8 mouse cellular contexts compared by ENCODE assay signal in the genomic region with DNA sequence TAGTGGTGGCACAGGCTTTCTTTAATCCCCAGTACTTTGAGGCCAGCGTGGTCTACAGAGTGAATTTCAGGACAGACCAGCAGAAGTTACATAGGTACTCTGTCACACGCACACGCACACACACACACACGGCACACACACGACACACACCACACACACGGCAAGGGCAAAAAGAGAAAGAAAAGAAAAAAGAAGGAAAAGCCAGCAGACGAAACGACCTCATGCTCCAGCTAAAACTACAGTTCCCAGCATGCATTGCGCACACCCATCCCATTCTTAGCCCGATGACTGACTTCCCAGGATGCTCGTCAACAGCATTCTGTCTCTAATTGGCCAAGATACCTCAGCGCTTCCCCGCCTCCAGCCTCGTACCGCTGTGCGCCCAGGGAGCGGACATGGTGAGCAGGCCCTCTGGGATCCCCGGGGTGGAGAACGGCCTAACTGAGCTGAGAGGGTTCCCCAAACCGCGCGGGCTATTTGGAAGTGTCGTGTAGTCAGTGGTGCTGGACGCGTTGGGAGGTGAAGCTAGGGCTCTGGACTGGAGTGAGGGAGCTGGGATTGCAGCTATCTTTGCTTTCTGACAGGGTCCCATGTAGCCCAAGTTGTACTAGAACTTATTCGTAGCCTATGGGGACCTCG. TPM values are rescaled to one million over a fixed set of nuclear protein-coding genes. Genes with fewer than 3 reads are reported as not detected.
DNase-seq lines count a peak whose midpoint lies in the region; ATAC-seq lines count a peak whose summit lies in the region.

A gene (plus strand): TSS at position 314 of the 639 bp plus-strand sequence.

- peaks cover 10 to 24% of the 10 kb centered on the region in 2 experiments for H3K4me1 ChIP-seq in heart, embryonic 14.5 days (ENCODE audit: control insufficient read depth in 2 of 2, insufficient read depth in 2 of 2, low read length in 2 of 2)
- H3K4me1 ChIP-seq in liver, embryonic 13.5 days (replicated peaks) = peaks cover 52% of the 10 kb centered on the region
- H3K4me1 ChIP-seq in stomach, embryonic 16.5 days (ENCODE audit: control insufficient read depth, insufficient read depth, low read length) = peaks cover 12% of the 10 kb centered on the region

- peak within 1 kb of the TSS; percentile 65 for H3K4me2 ChIP-seq in heart, embryonic 14.5 days (ENCODE audit: low read length)
- H3K4me2 ChIP-seq in liver, embryonic 13.5 days = peak within 1 kb of the TSS; percentile 74
- peak within 1 kb of the TSS; percentile 61 for H3K4me2 ChIP-seq in stomach, embryonic 16.5 days (ENCODE audit: low read depth, low read length)

- WGBS in heart, embryonic 14.5 days = 3% methylated on average over 27 of the region's 27 CpGs
- WGBS in liver, embryonic 13.5 days (ENCODE audit: insufficient replicate concordance) = 3% methylated on average over 27 of the region's 27 CpGs
- 3% methylated on average over 27 of the region's 27 CpGs for WGBS in stomach, embryonic 16.5 days

- peak within 1 kb of the TSS; percentile 71 to 77 for H3K27ac ChIP-seq in heart, embryonic 14.5 days (replicated peaks in 1 of 2; ENCODE audit: control insufficient read depth in 1 of 2, insufficient read depth in 1 of 2, low read depth in 2 of 2, low read length in 2 of 2)
- peak within 1 kb of the TSS; percentile 70 for H3K27ac ChIP-seq in liver, embryonic 13.5 days
- H3K27ac ChIP-seq in stomach, embryonic 16.5 days (ENCODE audit: low read length) = peak within 1 kb of the TSS; percentile 52

- peak within 1 kb of the TSS; percentile 87 for H3K9ac ChIP-seq in heart, embryonic 14.5 days (ENCODE audit: low read length)
- H3K9ac ChIP-seq in liver, embryonic 13.5 days = peak within 1 kb of the TSS; percentile 82
- peak within 1 kb of the TSS; percentile 94 for H3K9ac ChIP-seq in stomach, embryonic 16.5 days (ENCODE audit: low read length)

- no peaks in the 10 kb centered on the region for H3K9me3 ChIP-seq in heart, embryonic 14.5 days (ENCODE audit: control insufficient read depth, low read length)
- no peaks in the 10 kb centered on the region for H3K9me3 ChIP-seq in liver, embryonic 13.5 days (replicated peaks)
- no peaks in the 10 kb centered on the region for H3K9me3 ChIP-seq in stomach, embryonic 16.5 days (replicated peaks; ENCODE audit: control insufficient read depth, low read length)

- peaks cover 14% of the 10 kb centered on the region for H3K36me3 ChIP-seq in heart, embryonic 14.5 days (ENCODE audit: control insufficient read depth, insufficient read depth, low read length)
- peaks cover 14% of the 10 kb centered on the region for H3K36me3 ChIP-seq in liver, embryonic 13.5 days
- 0 out of 2 replicates have a peak, but pooled peaks cover under 1% of the 10 kb centered on the region for H3K36me3 ChIP-seq in stomach, embryonic 16.5 days (ENCODE audit: control insufficient read depth, insufficient read depth, low read length)

- DNase-seq in c-Kit-negative CD71-positive TER-119-positive erythroid progenitor cells, embryonic 14.5 days (ENCODE audit: low read depth, low spot score) = peak; percentile 93
- peak; percentile 90 for DNase-seq in fibroblast of lung, adult 2 months (ENCODE audit: low read depth)
- peak; percentile 95 for DNase-seq in kidney, postnatal 14 days
- DNase-seq in liver, embryonic 13.5 days = peak; percentile 91
- peak; percentile 88 for DNase-seq in neural tube, embryonic 10.5 days (ENCODE audit: extremely low spot score, low spot score)

- no peaks in the 10 kb centered on the region for H3K27me3 ChIP-seq in heart, embryonic 14.5 days (ENCODE audit: control insufficient read depth, insufficient read depth, low read length)
- H3K27me3 ChIP-seq in liver, embryonic 13.5 days = 0 out of 2 replicates have a peak, but pooled peaks cover under 1% of the 10 kb centered on the region
- H3K27me3 ChIP-seq in stomach, embryonic 16.5 days (ENCODE audit: control insufficient read depth, insufficient read depth, low read length) = no peaks in the 10 kb centered on the region

- H3K4me3 ChIP-seq in heart, embryonic 14.5 days (ENCODE audit: control insufficient read depth in 1 of 2, insufficient read depth in 1 of 2, low read depth in 1 of 2, low read length in 2 of 2) = peak within 1 kb of the TSS; percentile 61 to 94
- H3K4me3 ChIP-seq in liver, embryonic 13.5 days (replicated peaks) = peak within 1 kb of the TSS; percentile 75
- H3K4me3 ChIP-seq in stomach, embryonic 16.5 days (replicated peaks; ENCODE audit: low read length) = peak within 1 kb of the TSS; percentile 84

- ATAC-seq in CD4-positive, CD25-positive, alpha-beta regulatory T cell, adult 4 months = peak; percentile 100
- peak; percentile 89 for ATAC-seq in heart, embryonic 14.5 days (ENCODE audit: insufficient number of reproducible peaks, insufficient read depth, low FRiP score, low read depth)
- peak; percentile 93 for ATAC-seq in liver, embryonic 13.5 days (ENCODE audit: low read depth)
- peak; percentile 98 for ATAC-seq in stomach, embryonic 16.5 days (ENCODE audit: insufficient read depth, low FRiP score)

RNA-seq across cellular contexts. Expression of the gene that starts here (rescaled TPM):
- 10 to 100 TPM; 25.3 to 54.7 TPM for polyA plus RNA-seq in CD4-positive, CD25-positive, alpha-beta regulatory T cell, adult 4 months (2017; shearing (Covaris generic))
- polyA plus RNA-seq in heart, embryonic 14.5 days (2014; fragmentation: Nextera tagmentation; extraction: Ambion mirVana) = 73.0 and 77.4 TPM in 2 replicates
- 27.8 and 31.4 TPM in 2 replicates for polyA plus RNA-seq in liver, embryonic 13.5 days (2015; fragmentation: Nextera tagmentation; extraction: Ambion mirVana)
- polyA plus RNA-seq in stomach, embryonic 16.5 days (2015; fragmentation: Nextera tagmentation; extraction: Ambion mirVana) = 64.2 and 64.8 TPM in 2 replicates

Comparison
In these comparisons a context has a peak if more than half of its experiments do, and no peak if none do; other contexts are left out.
1. Peak in every context shown above with its lines: DNase-seq, ATAC-seq, H3K4me3 ChIP-seq and H3K27ac ChIP-seq.